Mouse (Mus musculus) lung, embryonic 15.5 days (tissue): Measurements from ENCODE around the gene Irak1. TPM values are rescaled to one million over a fixed set of nuclear protein-coding genes. Genes with fewer than 3 reads are reported as not detected.

ENCODE experiments used
- ATAC-seq: fragments of 200-750 bp; cut with Nextera tagmentation; 2 replicates; pipeline ENCODE4 v1.8.0; 2017; ENCODE audit warnings: moderate number of reproducible peaks, borderline replicate concordance; ENCODE audit not compliant: low FRiP score, low TSS enrichment; ENCODE audit errors: extremely low read depth
- H3K27ac ChIP-seq: fragments of 300-500 bp; sonication (generic); 2 replicates; pipeline ENCODE4 v1.5.1; 2015; ENCODE audit warnings: moderate library complexity, mild to moderate bottlenecking, inconsistent platforms
- H3K27me3 ChIP-seq: fragments of 300-500 bp; sonication (generic); 2 replicates; pipeline ENCODE4 v1.6.1; 2015; ENCODE audit warnings: inconsistent platforms
- H3K36me3 ChIP-seq: fragments of 300-500 bp; sonication (generic); 2 replicates; pipeline ENCODE4 v1.6.1; 2015; ENCODE audit warnings: inconsistent platforms
- H3K4me1 ChIP-seq: fragments of 300-500 bp; sonication (generic); 2 replicates; pipeline ENCODE4 v1.6.1; 2015; ENCODE audit warnings: inconsistent platforms
- H3K4me2 ChIP-seq: fragments of 300-500 bp; sonication (generic); 2 replicates; pipeline ENCODE4 v1.6.1; 2015; ENCODE audit warnings: inconsistent platforms, mild to moderate bottlenecking, moderate library complexity
- H3K4me3 ChIP-seq: fragments of 300-500 bp; sonication (generic); 2 replicates; pipeline ENCODE4 v1.5.1; 2015; ENCODE audit warnings: mild to moderate bottlenecking, inconsistent platforms
- H3K9ac ChIP-seq: fragments of 300-500 bp; sonication (generic); 2 replicates; pipeline ENCODE4 v1.6.1; 2015; ENCODE audit warnings: inconsistent platforms
- H3K9me3 ChIP-seq: fragments of 300-500 bp; sonication (generic); 2 replicates; pipeline ENCODE4 v1.6.1; 2016; ENCODE audit warnings: inconsistent platforms
- WGBS: fragments of 180-500 bp; shearing (Covaris S2); methylation state at CpG from one replicate; pipeline ENCODE4 v1.1.7; 2015; 5-methylcytosine and 5-hydroxymethylcytosine counted together
- polyA plus RNA-seq: library from polyadenylated mRNA; unstranded; fragments of >200 nt; fragmentation: Nextera tagmentation; extraction: Ambion mirVana; gene quantifications from 2 replicates; pipeline ENCODE4 v1.2.1, GENCODE M21; 2015

Gene Irak1
- polyA plus RNA-seq: 61.6 and 67.9 TPM in 2 replicates

DNA sequence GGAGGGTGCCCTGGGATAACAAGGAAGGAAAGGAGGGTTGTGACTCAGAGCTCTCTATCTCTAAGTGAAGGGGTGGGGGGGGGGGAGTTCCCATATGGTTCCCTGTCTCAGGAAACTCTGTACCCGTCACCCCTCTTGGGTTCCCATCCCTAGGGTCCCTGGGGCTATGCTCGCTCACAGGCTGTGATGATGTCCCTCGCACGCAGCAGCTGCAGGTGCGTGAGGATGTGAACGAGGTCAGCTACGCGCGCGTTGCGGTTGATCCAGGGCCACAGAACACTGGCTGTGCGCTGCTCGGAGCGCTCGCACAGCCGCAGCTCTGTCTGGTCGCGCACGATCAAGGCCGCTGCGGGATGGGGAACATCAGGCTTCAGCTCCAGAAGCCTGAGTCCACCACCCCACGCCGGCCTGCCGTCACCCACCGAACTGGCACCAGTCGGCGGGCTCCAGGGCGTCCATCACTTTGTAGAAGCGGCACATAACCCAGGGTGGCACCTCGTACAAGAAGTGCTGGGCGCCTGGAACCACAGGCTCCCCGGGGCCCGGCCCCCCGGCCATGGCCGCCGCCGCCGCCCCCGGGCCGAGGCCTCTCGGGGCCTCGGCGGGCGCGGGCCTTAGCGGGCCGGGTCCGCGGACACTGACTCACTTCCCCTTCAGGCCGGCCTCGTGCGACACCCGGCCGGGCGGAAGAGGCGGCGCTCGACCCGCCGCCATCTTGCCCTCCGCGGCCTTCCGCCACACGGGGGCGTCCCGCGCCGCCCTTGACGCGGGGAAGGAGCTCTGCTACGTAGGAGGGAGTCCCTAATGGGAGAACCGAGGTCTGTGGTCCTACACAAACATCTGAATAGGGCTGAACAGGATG, at the start of gene Irak1:
Gene Irak1, minus strand, starts transcription at position 731 of the 862 bp plus-strand sequence.
- H3K4me2 ChIP-seq: peak within 1 kb of the TSS; percentile 53
- H3K4me1 ChIP-seq: no peaks in the 10 kb centered on the region
- no peaks in the 10 kb centered on the region; the same call in 1 of the 2 replicates for H3K27me3 ChIP-seq
- ATAC-seq: peak; percentile 91
- H3K36me3 ChIP-seq: 0 out of 2 replicates have a peak, but pooled peaks cover 11% of the 10 kb centered on the region
- H3K9me3 ChIP-seq: no peaks in the 10 kb centered on the region
- 10% methylated on average over 60 of the region's 72 CpGs for WGBS
- H3K4me3 ChIP-seq: peak within 1 kb of the TSS; percentile 68
- peak within 1 kb of the TSS; percentile 72 for H3K27ac ChIP-seq
- peak within 1 kb of the TSS; percentile 82 for H3K9ac ChIP-seq

GRCm38 (mm10) chrX:74070794-74071193, 47.1 kb upstream of the Irak1 start:
- H3K4me3 ChIP-seq: no peak overlapping the region
- H3K27me3 ChIP-seq: no peaks in the 10 kb centered on the region
- H3K36me3 ChIP-seq: no peaks in the 10 kb centered on the region
- no peaks in the 10 kb centered on the region for H3K9me3 ChIP-seq
- H3K9ac ChIP-seq: no peak overlapping the region
- H3K4me1 ChIP-seq: no peaks in the 10 kb centered on the region
- no peak overlapping the region for H3K27ac ChIP-seq
- H3K4me2 ChIP-seq: no peak overlapping the region
- ATAC-seq: no peak

- WGBS: 69% methylated on average over 9 of the region's 9 CpGs
- H3K27me3 ChIP-seq: no peaks in the 10 kb centered on the region
- H3K9ac ChIP-seq: no peak overlapping the region
- no peaks in the 10 kb centered on the region for H3K36me3 ChIP-seq
- H3K4me3 ChIP-seq: no peak overlapping the region
- no peak overlapping the region for H3K4me2 ChIP-seq
- no peak overlapping the region for H3K27ac ChIP-seq
- ATAC-seq: no peak
- H3K4me1 ChIP-seq: no peaks in the 10 kb centered on the region
- H3K9me3 ChIP-seq: no peaks in the 10 kb centered on the region
These were observed 44.2 kb upstream of the Irak1 start for GRCm38 (mm10) chrX:74067891-74068290.

- H3K4me2 ChIP-seq: no peak overlapping the region
- no peaks in the 10 kb centered on the region for H3K27me3 ChIP-seq
- no peak overlapping the region for H3K27ac ChIP-seq
- H3K4me3 ChIP-seq: no peak overlapping the region
- no peaks in the 10 kb centered on the region for H3K9me3 ChIP-seq
- H3K9ac ChIP-seq: no peak overlapping the region
- ATAC-seq: no peak
- H3K36me3 ChIP-seq: no peaks in the 10 kb centered on the region
- no peaks in the 10 kb centered on the region for H3K4me1 ChIP-seq
- WGBS: 26% methylated on average over 1 of the region's 1 CpGs
These were observed 21.4 kb upstream of the Irak1 start for GRCm38 (mm10) chrX:74045107-74045506.

- peaks cover 6% of the 10 kb centered on the region; the same call in 1 of the 2 replicates for H3K36me3 ChIP-seq
- H3K9ac ChIP-seq: no peak overlapping the region
These were observed 14.1 kb upstream of the Irak1 start for GRCm38 (mm10) chrX:74037702-74038375.

GRCm38 (mm10) chrX:74030000-74030399, 6.3 kb upstream of the Irak1 start:
- H3K27me3 ChIP-seq: no peaks in the 10 kb centered on the region; the same call in 1 of the 2 replicates
- ATAC-seq: no peak
- no peaks in the 10 kb centered on the region for H3K4me1 ChIP-seq
- H3K4me3 ChIP-seq: no peak overlapping the region
- no peak overlapping the region for H3K27ac ChIP-seq
- H3K36me3 ChIP-seq: peaks cover 6% of the 10 kb centered on the region; the same call in 1 of the 2 replicates
- no peak overlapping the region for H3K9ac ChIP-seq
- 59% methylated on average over 1 of the region's 1 CpGs for WGBS
- H3K9me3 ChIP-seq: no peaks in the 10 kb centered on the region
- H3K4me2 ChIP-seq: no peak overlapping the region

More at GRCm38 (mm10) chrX:74037702-74038375, 14.1 kb upstream of the Irak1 start:
- H3K9me3 ChIP-seq: no peaks in the 10 kb centered on the region
- H3K4me3 ChIP-seq: no peak overlapping the region
- no peak for ATAC-seq
- no peak overlapping the region for H3K4me2 ChIP-seq
- no peaks in the 10 kb centered on the region for H3K4me1 ChIP-seq
- no peaks in the 10 kb centered on the region; the same call in 1 of the 2 replicates for H3K27me3 ChIP-seq
- WGBS: 83% methylated on average over 5 of the region's 5 CpGs
- no peak overlapping the region for H3K27ac ChIP-seq

- H3K36me3 ChIP-seq: 0 out of 2 replicates have a peak, but pooled peaks cover 16% of the 10 kb centered on the region
- H3K4me2 ChIP-seq: peak overlapping the region; percentile 53
- peak overlapping the region; percentile 82 for H3K9ac ChIP-seq
- no peaks in the 10 kb centered on the region for H3K4me1 ChIP-seq
- peak overlapping the region; percentile 68 for H3K4me3 ChIP-seq
- ATAC-seq: no peak
- no peaks in the 10 kb centered on the region; the same call in 1 of the 2 replicates for H3K27me3 ChIP-seq
- H3K27ac ChIP-seq: no peak overlapping the region
- 11% methylated on average over 6 of the region's 6 CpGs for WGBS
- H3K9me3 ChIP-seq: no peaks in the 10 kb centered on the region
These were observed 927 bp downstream of the Irak1 start for GRCm38 (mm10) chrX:74022795-74023187.

DNA sequence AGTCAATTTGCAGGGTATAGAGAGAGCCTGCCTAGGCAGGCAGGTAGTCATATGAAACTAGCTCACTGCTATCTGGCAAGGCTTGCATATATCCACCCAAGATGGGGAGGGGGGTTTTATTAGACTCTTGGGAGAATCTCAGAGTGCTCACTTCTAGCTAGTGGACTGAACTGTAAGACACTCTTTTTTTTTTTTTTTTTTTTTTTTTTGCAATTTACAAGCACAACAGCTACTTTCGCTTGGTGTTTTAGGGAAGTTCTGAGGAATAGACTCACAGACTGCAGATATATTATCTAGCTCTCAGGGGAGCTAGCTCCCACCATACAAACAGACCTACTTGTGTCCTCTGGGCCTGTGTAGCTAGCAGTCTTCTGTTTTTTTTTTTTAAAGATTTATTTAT, 9.1 kb downstream of the Irak1 start:
- ATAC-seq: no peak
- WGBS: 91% methylated on average over 1 of the region's 1 CpGs
- Histone ChIP-seq H3K9me3 (no peaks in the 10 kb centered on the region), H3K4me1 (no peaks in the 10 kb centered on the region), H3K36me3 (peaks cover 18% of the 10 kb centered on the region; the same call in 1 of the 2 replicates), H3K4me3 (no peak overlapping the region), H3K27me3 (no peaks in the 10 kb centered on the region), H3K4me2 (no peak overlapping the region), H3K9ac (no peak overlapping the region), H3K27ac (no peak overlapping the region)

- Histone ChIP-seq H3K9me3 (no peaks in the 10 kb centered on the region), H3K36me3 (no peaks in the 10 kb centered on the region), H3K4me1 (no peaks in the 10 kb centered on the region), H3K27ac (no peak overlapping the region), H3K4me3 (no peak overlapping the region), H3K27me3 (no peaks in the 10 kb centered on the region), H3K9ac (no peak overlapping the region), H3K4me2 (no peak overlapping the region)
- no peak for ATAC-seq
- 51% methylated on average over 8 of the region's 8 CpGs for WGBS
These were observed 15.7 kb downstream of the Irak1 start for GRCm38 (mm10) chrX:74008063-74008462.

DNA sequence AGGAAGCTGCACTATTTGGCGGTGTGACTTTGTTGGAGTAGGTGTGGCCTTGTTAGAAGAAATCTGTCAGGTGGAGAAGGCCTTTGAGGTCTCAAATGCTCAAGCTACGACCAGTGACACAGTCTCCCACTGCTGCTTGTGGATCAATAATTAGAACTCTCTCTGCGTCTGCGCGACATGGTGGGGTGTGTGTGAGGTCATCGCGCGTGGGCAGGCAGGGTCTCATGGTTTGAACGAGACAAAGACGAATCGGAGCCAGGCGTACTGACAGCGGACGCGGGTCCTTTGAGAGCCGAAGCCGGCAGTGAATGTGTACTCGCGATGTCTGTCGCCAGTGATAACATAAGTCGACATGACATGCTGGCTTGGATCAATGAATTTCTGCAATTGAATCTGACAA, 17.3 kb downstream of the Irak1 start:
- Histone ChIP-seq H3K4me3 (no peak overlapping the region), H3K27ac (no peak overlapping the region), H3K27me3 (no peaks in the 10 kb centered on the region), H3K9me3 (no peaks in the 10 kb centered on the region), H3K36me3 (no peaks in the 10 kb centered on the region), H3K4me2 (no peak overlapping the region), H3K4me1 (no peaks in the 10 kb centered on the region), H3K9ac (no peak overlapping the region)
- no peak for ATAC-seq
- WGBS: 82% methylated on average over 21 of the region's 21 CpGs

GRCm38 (mm10) chrX:74003644-74004043, 20.1 kb downstream of the Irak1 start:
- Histone ChIP-seq H3K27me3 (no peaks in the 10 kb centered on the region), H3K27ac (no peak overlapping the region), H3K4me3 (no peak overlapping the region), H3K36me3 (no peaks in the 10 kb centered on the region), H3K4me1 (no peaks in the 10 kb centered on the region), H3K9me3 (no peaks in the 10 kb centered on the region), H3K9ac (no peak overlapping the region), H3K4me2 (no peak overlapping the region)
- WGBS: 60% methylated on average over 2 of the region's 2 CpGs
- ATAC-seq: no peak

- ATAC-seq: no peak
- H3K27me3 ChIP-seq: no peaks in the 10 kb centered on the region
- WGBS: 50% methylated on average over 3 of the region's 3 CpGs
- no peaks in the 10 kb centered on the region for H3K9me3 ChIP-seq
- no peak overlapping the region for H3K4me2 ChIP-seq
- no peak overlapping the region for H3K9ac ChIP-seq
- no peak overlapping the region for H3K4me3 ChIP-seq
- H3K4me1 ChIP-seq: no peaks in the 10 kb centered on the region
- no peak overlapping the region for H3K27ac ChIP-seq
- no peaks in the 10 kb centered on the region for H3K36me3 ChIP-seq
These were observed 22.7 kb downstream of the Irak1 start for GRCm38 (mm10) chrX:74001024-74001423.
